Comparison of ENCODE assay signal across 9 mouse cellular contexts in the genomic region with DNA sequence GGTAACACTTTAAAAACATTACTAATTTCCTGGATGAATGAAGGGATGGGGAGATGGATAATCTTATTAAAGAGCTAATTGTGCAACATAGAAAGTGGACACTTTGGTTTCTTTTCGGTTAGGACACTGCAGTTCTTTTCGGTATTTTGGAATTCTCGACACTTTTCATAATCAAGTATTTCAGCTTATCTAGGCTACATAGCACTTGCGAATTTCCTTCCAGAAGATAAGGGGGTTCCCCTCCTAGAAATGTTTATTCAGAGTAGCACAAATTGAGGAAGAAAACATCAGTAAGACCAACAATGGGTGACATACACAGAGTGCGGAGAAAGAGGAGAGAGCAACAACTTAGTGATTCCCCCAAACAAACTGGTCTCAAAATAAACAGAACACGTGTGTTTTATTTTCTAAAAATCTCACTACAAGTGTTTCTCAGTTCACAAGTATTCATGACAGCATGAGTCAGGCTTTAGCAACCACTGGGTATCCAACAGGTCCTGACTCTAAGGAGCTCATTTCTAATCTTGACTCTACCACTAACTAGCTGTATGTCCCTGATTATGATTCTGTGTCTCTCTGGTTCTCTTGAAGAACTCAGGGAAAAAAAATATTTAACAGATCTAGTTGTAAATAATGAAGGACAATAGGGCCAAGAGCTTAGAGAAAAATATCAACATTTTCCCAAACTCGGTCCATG. TPM values are rescaled to one million over a fixed set of nuclear protein-coding genes. Genes with fewer than 3 reads are reported as not detected.
DNase-seq lines count a peak whose midpoint lies in the region; ATAC-seq and TF ChIP-seq lines count a peak whose summit lies in the region.
"Had no signal": no experiment of that assay in that cellular context is flagged by ENCODE, and none has a peak within 500 bp of the region (broad histone marks: within the 10 kb centered on the region; RNA-seq: fewer than 3 reads in every experiment).

No protein-coding gene starts in this region.

- 79% methylated on average over 7 of the region's 7 CpGs for WGBS in embryonic facial prominence, embryonic 13.5 days
- WGBS in limb, embryonic 11.5 days = 85% methylated on average over 7 of the region's 7 CpGs
- 81% methylated on average over 7 of the region's 7 CpGs for WGBS in neural tube, embryonic 15.5 days

- no peak overlapping the region for H3K27ac ChIP-seq in left cerebral cortex, adult 2 months
- no peak overlapping the region for H3K27ac ChIP-seq in embryonic facial prominence, embryonic 13.5 days
- H3K27ac ChIP-seq in limb, embryonic 11.5 days (replicated peaks; ENCODE audit: low read depth, low read length) = no peak overlapping the region
- H3K27ac ChIP-seq in neural tube, embryonic 15.5 days (replicated peaks) = no peak overlapping the region

- no peaks in the 10 kb centered on the region for H3K9me3 ChIP-seq in embryonic facial prominence, embryonic 13.5 days
- H3K9me3 ChIP-seq in limb, embryonic 11.5 days (ENCODE audit: control insufficient read depth, low read length) = no peaks in the 10 kb centered on the region
- no peaks in the 10 kb centered on the region for H3K9me3 ChIP-seq in neural tube, embryonic 15.5 days (replicated peaks)

- H3K36me3 ChIP-seq in embryonic facial prominence, embryonic 13.5 days = no peaks in the 10 kb centered on the region
- H3K36me3 ChIP-seq in limb, embryonic 11.5 days (ENCODE audit: control insufficient read depth, insufficient read depth, low read length) = no peaks in the 10 kb centered on the region
- H3K36me3 ChIP-seq in neural tube, embryonic 15.5 days = no peaks in the 10 kb centered on the region

- no peak for DNase-seq in left cerebral cortex, adult 2 months (ENCODE audit: extremely low spot score in 1 of 2, low spot score in 2 of 2)
- no peak for DNase-seq in left cerebral cortex, adult 9 months (ENCODE audit: low spot score in 2 of 2)
- no peak for DNase-seq in limb, embryonic 11.5 days (ENCODE audit: low spot score)
- DNase-seq in layer of hippocampus, adult 11-12 months (ENCODE audit: low spot score) = no peak
- no peak for DNase-seq in kidney, adult 9 months
- no peak for DNase-seq in layer of hippocampus, postnatal 14 days (ENCODE audit: low spot score in 2 of 2)

- H3K4me2 ChIP-seq in embryonic facial prominence, embryonic 13.5 days = peak overlapping the region; percentile 72
- H3K4me2 ChIP-seq in limb, embryonic 11.5 days (ENCODE audit: low read depth, severe bottlenecking) = peak overlapping the region; percentile 64
- H3K4me2 ChIP-seq in neural tube, embryonic 15.5 days = peak overlapping the region; percentile 79

- TF ChIP-seq CTCF in left cerebral cortex, adult 2 months (IDR thresholded peaks at IDR 0.05) = no peak

- H3K4me1 ChIP-seq in embryonic facial prominence, embryonic 13.5 days = peaks cover 14% of the 10 kb centered on the region
- H3K4me1 ChIP-seq in limb, embryonic 11.5 days (ENCODE audit: control insufficient read depth, insufficient read depth, low read length) = 0 out of 2 replicates have a peak, but pooled peaks cover 6% of the 10 kb centered on the region
- H3K4me1 ChIP-seq in neural tube, embryonic 15.5 days = peaks cover 23% of the 10 kb centered on the region

- no peaks in the 10 kb centered on the region for H3K27me3 ChIP-seq in embryonic facial prominence, embryonic 13.5 days
- no peaks in the 10 kb centered on the region for H3K27me3 ChIP-seq in limb, embryonic 11.5 days (ENCODE audit: control insufficient read depth, insufficient read depth, low read length)
- no peaks in the 10 kb centered on the region for H3K27me3 ChIP-seq in neural tube, embryonic 15.5 days (replicated peaks)

- intact Hi-C loops in left cerebral cortex, adult 2 months (cut with DNase I) = no loop called here

- peak overlapping the region; percentile 89; the same call in 1 of the 2 replicates for H3K9ac ChIP-seq in embryonic facial prominence, embryonic 13.5 days
- no peak overlapping the region for H3K9ac ChIP-seq in limb, embryonic 11.5 days (ENCODE audit: low read length)
- H3K9ac ChIP-seq in neural tube, embryonic 15.5 days (replicated peaks) = peak overlapping the region; percentile 87; the same call in 1 of the 2 replicates

- peak overlapping the region; percentile 60 for H3K4me3 ChIP-seq in left cerebral cortex, adult 2 months
- peak overlapping the region; percentile 81 for H3K4me3 ChIP-seq in embryonic facial prominence, embryonic 13.5 days
- H3K4me3 ChIP-seq in limb, embryonic 11.5 days (ENCODE audit: low read depth, low read length) = peak overlapping the region; percentile 84; the same call in 1 of the 2 replicates
- H3K4me3 ChIP-seq in neural tube, embryonic 15.5 days (replicated peaks) = peak overlapping the region; percentile 88

- no peak for ATAC-seq in embryonic facial prominence, embryonic 13.5 days (ENCODE audit: insufficient number of reproducible peaks, insufficient read depth, low FRiP score, low TSS enrichment, low read depth)
- no peak for ATAC-seq in limb, embryonic 11.5 days (ENCODE audit: insufficient number of reproducible peaks, low FRiP score, low TSS enrichment, low read depth)
- ATAC-seq in neural tube, embryonic 15.5 days (ENCODE audit: low FRiP score) = no peak
- ATAC-seq: activated CD4-positive, CD25-positive, alpha-beta regulatory T cell, adult 4 months had no signal

RNA-seq across cellular contexts. Expression of a gene that starts 1.5 kb away (rescaled TPM):
- 10 to 100 TPM; 42.5 to 46.9 TPM for total RNA-seq in left cerebral cortex, adult 2 months (2021)
- polyA plus RNA-seq in embryonic facial prominence, embryonic 13.5 days (2015; fragmentation: Nextera tagmentation; extraction: Ambion mirVana) = 71.7 and 79.5 TPM in 2 replicates
- polyA plus RNA-seq in limb, embryonic 11.5 days (2014; fragmentation: Nextera tagmentation; extraction: Ambion mirVana) = 128 and 132 TPM in 2 replicates
- 81.2 and 94.1 TPM in 2 replicates for polyA plus RNA-seq in neural tube, embryonic 15.5 days (2015; fragmentation: Nextera tagmentation; extraction: Ambion mirVana)
- total RNA-seq in layer of hippocampus, postnatal 14 days (2021) = 10 to 100 TPM; 74.1 to 75.9 TPM
